Mouse (Mus musculus): Measurements from ENCODE around the gene Khnyn. TPM values are rescaled to one million over a fixed set of nuclear protein-coding genes. Genes with fewer than 3 reads are reported as not detected.

Khnyn gene
- polyA plus RNA-seq, 1 experiment from 2014 or later: 6.6 TPM

- no peak overlapping the region for H3K27ac ChIP-seq
- no peak for ATAC-seq (ENCODE audit: low FRiP score)
- 95% methylated on average over 6 of the region's 6 CpGs for WGBS
- H3K9me3 ChIP-seq (ENCODE audit: control insufficient read depth, low read length): no peaks in the 10 kb centered on the region
- no peaks in the 10 kb centered on the region for H3K4me1 ChIP-seq (replicated peaks; ENCODE audit: control insufficient read depth, insufficient read depth, low read length)
- H3K4me3 ChIP-seq (replicated peaks; ENCODE audit: low read length): no peak overlapping the region
- no peak overlapping the region for H3K9ac ChIP-seq
- no peaks in the 10 kb centered on the region for H3K27me3 ChIP-seq (ENCODE audit: control insufficient read depth, insufficient read depth, low read length)
- DNase-seq (ENCODE audit: low spot score): no peak
- H3K36me3 ChIP-seq (replicated peaks; ENCODE audit: control insufficient read depth, insufficient read depth): peaks cover 83% of the 10 kb centered on the region
- H3K4me2 ChIP-seq (replicated peaks): no peak overlapping the region
Measured at GRCm38 (mm10) chr14:55869538-55869937, 15.2 kb upstream of the Khnyn start.

DNA sequence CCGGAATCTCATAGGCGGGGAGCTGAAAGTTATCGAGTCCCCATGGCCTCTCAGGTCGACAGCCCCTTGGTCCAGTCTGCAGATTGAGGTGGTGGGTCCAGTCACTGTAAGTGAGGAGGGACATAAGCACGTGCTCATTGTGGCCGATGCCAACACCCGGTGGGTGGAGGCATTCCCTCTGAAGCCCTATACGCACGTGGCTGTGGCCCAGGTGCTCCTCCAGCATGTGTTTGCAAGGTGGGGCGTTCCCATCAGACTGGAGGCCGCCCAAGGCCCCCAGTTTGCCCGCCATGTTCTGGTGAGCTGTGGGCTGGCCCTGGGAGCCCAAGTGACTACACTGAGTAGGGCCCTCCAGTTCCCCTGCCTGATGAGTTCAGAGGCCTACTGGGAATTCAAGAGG lies 12.7 kb upstream of the Khnyn start:
- Histone ChIP-seq H3K9me3 (ENCODE audit: control insufficient read depth, low read length) (no peaks in the 10 kb centered on the region), H3K27ac (no peak overlapping the region), H3K9ac (no peak overlapping the region), H3K27me3 (ENCODE audit: control insufficient read depth, insufficient read depth, low read length) (no peaks in the 10 kb centered on the region), H3K4me3 (replicated peaks; ENCODE audit: low read length) (no peak overlapping the region), H3K4me1 (replicated peaks; ENCODE audit: control insufficient read depth, insufficient read depth, low read length) (no peaks in the 10 kb centered on the region), H3K36me3 (replicated peaks; ENCODE audit: control insufficient read depth, insufficient read depth) (peaks cover 58% of the 10 kb centered on the region), H3K4me2 (replicated peaks) (no peak overlapping the region)
- DNase-seq (ENCODE audit: low spot score) (no peak), ATAC-seq (ENCODE audit: low FRiP score) (no peak)
- WGBS: 95% methylated on average over 12 of the region's 12 CpGs

GRCm38 (mm10) chr14:55872551-55872950 lies 12.2 kb upstream of the Khnyn start:
- no peak for ATAC-seq (ENCODE audit: low FRiP score)
- WGBS: 91% methylated on average over 17 of the region's 17 CpGs
- no peak overlapping the region for H3K4me2 ChIP-seq (replicated peaks)
- H3K4me1 ChIP-seq (replicated peaks; ENCODE audit: control insufficient read depth, insufficient read depth, low read length): no peaks in the 10 kb centered on the region
- no peak overlapping the region for H3K4me3 ChIP-seq (replicated peaks; ENCODE audit: low read length)
- no peak for DNase-seq (ENCODE audit: low spot score)
- H3K9me3 ChIP-seq (ENCODE audit: control insufficient read depth, low read length): no peaks in the 10 kb centered on the region
- H3K27me3 ChIP-seq (ENCODE audit: control insufficient read depth, insufficient read depth, low read length): no peaks in the 10 kb centered on the region
- peaks cover 55% of the 10 kb centered on the region for H3K36me3 ChIP-seq (replicated peaks; ENCODE audit: control insufficient read depth, insufficient read depth)
- H3K27ac ChIP-seq: no peak overlapping the region
- H3K9ac ChIP-seq: no peak overlapping the region

- Histone ChIP-seq H3K27me3 (ENCODE audit: control insufficient read depth, insufficient read depth, low read length) (no peaks in the 10 kb centered on the region), H3K4me1 (replicated peaks; ENCODE audit: control insufficient read depth, insufficient read depth, low read length) (no peaks in the 10 kb centered on the region), H3K4me3 (replicated peaks; ENCODE audit: low read length) (no peak overlapping the region), H3K36me3 (replicated peaks; ENCODE audit: control insufficient read depth, insufficient read depth) (peaks cover 47% of the 10 kb centered on the region), H3K4me2 (replicated peaks) (no peak overlapping the region; the same call in 1 of the 2 replicates), H3K9ac (0 out of 2 replicates have a peak overlapping the region, but pooled peaks have one; percentile 2), H3K27ac (no peak overlapping the region), H3K9me3 (ENCODE audit: control insufficient read depth, low read length) (no peaks in the 10 kb centered on the region)
- DNase-seq (ENCODE audit: low spot score): no peak
- ATAC-seq (ENCODE audit: low FRiP score): no peak
- WGBS: 89% methylated on average over 8 of the region's 8 CpGs
Measured at GRCm38 (mm10) chr14:55873242-55873713, 11.5 kb upstream of the Khnyn start.

DNA sequence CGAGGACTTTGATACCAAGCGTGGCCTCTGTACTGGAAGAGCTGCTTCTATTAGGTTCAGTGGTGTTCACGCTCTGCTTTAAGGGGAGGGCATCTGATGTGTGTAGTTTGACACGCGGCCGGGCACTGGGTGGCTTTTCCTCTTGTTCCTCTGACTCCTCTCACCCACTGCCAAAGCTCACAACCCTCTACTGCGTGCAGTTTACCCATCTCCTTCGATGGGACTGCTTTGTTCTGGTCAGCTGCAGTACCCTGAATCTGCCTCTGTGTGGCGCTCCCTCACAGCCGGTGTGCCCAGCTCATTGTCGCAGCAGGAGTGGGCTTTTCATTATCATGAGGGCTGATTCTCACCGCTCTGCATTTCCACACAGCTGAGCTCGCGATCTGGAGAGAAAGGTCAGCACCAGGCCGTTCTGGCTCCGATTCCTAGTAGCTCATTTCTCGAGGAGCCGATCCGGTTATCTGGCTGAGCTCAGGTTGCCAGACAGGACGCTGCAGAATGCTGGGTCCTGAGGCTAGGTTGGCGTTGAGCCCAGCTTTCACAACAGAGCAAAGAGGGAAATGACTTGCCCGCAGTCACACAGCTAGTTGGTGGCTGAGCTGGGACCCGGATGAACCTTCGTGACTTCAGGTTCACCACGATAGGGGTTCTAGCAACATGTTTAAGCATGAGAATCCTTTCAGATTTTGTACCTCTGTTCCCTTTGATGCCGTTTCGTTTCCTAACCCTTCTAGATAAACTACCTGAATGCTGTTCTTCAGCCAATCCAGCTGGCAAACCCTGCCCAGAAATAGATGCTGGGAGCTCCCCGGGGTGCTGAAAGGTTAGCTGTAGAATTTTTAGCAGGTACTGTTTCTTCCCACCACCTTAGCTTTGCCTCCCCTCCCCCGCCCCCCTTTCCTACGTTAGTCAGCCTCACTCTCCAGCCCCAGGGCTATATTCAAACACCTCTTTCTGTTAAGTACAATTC lies 10.7 kb upstream of the Khnyn start:
- peaks cover 40% of the 10 kb centered on the region for H3K36me3 ChIP-seq (replicated peaks; ENCODE audit: control insufficient read depth, insufficient read depth)
- H3K9me3 ChIP-seq (ENCODE audit: control insufficient read depth, low read length): no peaks in the 10 kb centered on the region
- H3K27ac ChIP-seq: no peak overlapping the region
- DNase-seq (ENCODE audit: low spot score): peak; percentile 80
- ATAC-seq (ENCODE audit: low FRiP score): peak; percentile 71
- WGBS: 14% methylated on average over 30 of the region's 30 CpGs
- peak overlapping the region; percentile 27 for H3K4me2 ChIP-seq (replicated peaks)
- no peaks in the 10 kb centered on the region for H3K27me3 ChIP-seq (ENCODE audit: control insufficient read depth, insufficient read depth, low read length)
- H3K4me3 ChIP-seq (replicated peaks; ENCODE audit: low read length): no peak overlapping the region
- H3K4me1 ChIP-seq (replicated peaks; ENCODE audit: control insufficient read depth, insufficient read depth, low read length): no peaks in the 10 kb centered on the region
- 0 out of 2 replicates have a peak overlapping the region, but pooled peaks have one; percentile 2 for H3K9ac ChIP-seq

- Histone ChIP-seq H3K36me3 (replicated peaks; ENCODE audit: control insufficient read depth, insufficient read depth) (peaks cover 3% of the 10 kb centered on the region), H3K4me2 (replicated peaks) (no peak overlapping the region), H3K4me1 (replicated peaks; ENCODE audit: control insufficient read depth, insufficient read depth, low read length) (no peaks in the 10 kb centered on the region), H3K9me3 (ENCODE audit: control insufficient read depth, low read length) (no peaks in the 10 kb centered on the region), H3K9ac (no peak overlapping the region), H3K27me3 (ENCODE audit: control insufficient read depth, insufficient read depth, low read length) (no peaks in the 10 kb centered on the region), H3K4me3 (replicated peaks; ENCODE audit: low read length) (no peak overlapping the region), H3K27ac (no peak overlapping the region)
- 42% methylated on average over 14 of the region's 14 CpGs for WGBS
- DNase-seq (ENCODE audit: low spot score) (no peak), ATAC-seq (ENCODE audit: low FRiP score) (no peak)
Measured at GRCm38 (mm10) chr14:55877469-55878315, 7.1 kb upstream of the Khnyn start.

- no peak for DNase-seq (ENCODE audit: low spot score)
- ATAC-seq (ENCODE audit: low FRiP score): no peak
- no peaks in the 10 kb centered on the region for H3K9me3 ChIP-seq (ENCODE audit: control insufficient read depth, low read length)
- H3K9ac ChIP-seq: no peak overlapping the region
- no peaks in the 10 kb centered on the region for H3K4me1 ChIP-seq (replicated peaks; ENCODE audit: control insufficient read depth, insufficient read depth, low read length)
- no peak overlapping the region for H3K4me3 ChIP-seq (replicated peaks; ENCODE audit: low read length)
- no peaks in the 10 kb centered on the region for H3K36me3 ChIP-seq (replicated peaks; ENCODE audit: control insufficient read depth, insufficient read depth)
- no peak overlapping the region for H3K27ac ChIP-seq
- H3K4me2 ChIP-seq (replicated peaks): no peak overlapping the region
- no peaks in the 10 kb centered on the region for H3K27me3 ChIP-seq (ENCODE audit: control insufficient read depth, insufficient read depth, low read length)
- WGBS: 33% methylated on average over 7 of the region's 7 CpGs
Measured at GRCm38 (mm10) chr14:55878316-55878940, 6.3 kb upstream of the Khnyn start.

GRCm38 (mm10) chr14:55879623-55880022 lies 5.1 kb upstream of the Khnyn start:
- no peak overlapping the region for H3K4me2 ChIP-seq (replicated peaks)
- H3K9me3 ChIP-seq (ENCODE audit: control insufficient read depth, low read length): no peaks in the 10 kb centered on the region
- H3K27me3 ChIP-seq (ENCODE audit: control insufficient read depth, insufficient read depth, low read length): no peaks in the 10 kb centered on the region
- no peak for ATAC-seq (ENCODE audit: low FRiP score)
- peaks cover 5% of the 10 kb centered on the region; the same call in 1 of the 2 replicates for H3K4me1 ChIP-seq (replicated peaks; ENCODE audit: control insufficient read depth, insufficient read depth, low read length)
- H3K9ac ChIP-seq: no peak overlapping the region
- H3K36me3 ChIP-seq (replicated peaks; ENCODE audit: control insufficient read depth, insufficient read depth): no peaks in the 10 kb centered on the region
- peak; percentile 59 for DNase-seq (ENCODE audit: low spot score)
- H3K4me3 ChIP-seq (replicated peaks; ENCODE audit: low read length): no peak overlapping the region
- H3K27ac ChIP-seq: no peak overlapping the region
- 28% methylated on average over 1 of the region's 1 CpGs for WGBS

DNA sequence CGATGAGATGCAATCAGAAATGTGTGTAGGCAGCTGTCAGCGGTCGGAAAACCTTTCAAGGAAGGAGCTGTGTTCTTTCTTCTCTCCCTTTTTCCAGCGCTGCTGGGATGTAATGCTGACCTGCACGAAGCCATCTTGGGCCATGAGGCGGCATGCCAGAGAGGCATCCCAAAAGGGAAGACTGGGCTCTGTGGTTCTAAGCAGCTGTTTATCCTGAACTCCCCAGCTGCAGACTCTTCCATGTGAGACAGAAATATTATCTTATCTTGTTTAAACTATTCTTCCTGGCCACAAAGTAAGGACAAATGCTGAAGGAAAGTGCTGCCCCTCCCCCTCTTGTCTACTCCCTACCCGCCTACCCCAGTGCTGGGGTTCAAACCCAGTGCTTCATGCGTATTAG lies 3.8 kb upstream of the Khnyn start:
- ATAC-seq (ENCODE audit: low FRiP score): no peak
- H3K9ac ChIP-seq: no peak overlapping the region
- H3K27ac ChIP-seq: no peak overlapping the region
- H3K27me3 ChIP-seq (ENCODE audit: control insufficient read depth, insufficient read depth, low read length): no peaks in the 10 kb centered on the region
- 83% methylated on average over 8 of the region's 8 CpGs for WGBS
- H3K9me3 ChIP-seq (ENCODE audit: control insufficient read depth, low read length): no peaks in the 10 kb centered on the region
- peaks cover 10% of the 10 kb centered on the region for H3K4me1 ChIP-seq (replicated peaks; ENCODE audit: control insufficient read depth, insufficient read depth, low read length)
- no peak for DNase-seq (ENCODE audit: low spot score)
- H3K4me3 ChIP-seq (replicated peaks; ENCODE audit: low read length): no peak overlapping the region
- no peaks in the 10 kb centered on the region for H3K36me3 ChIP-seq (replicated peaks; ENCODE audit: control insufficient read depth, insufficient read depth)
- H3K4me2 ChIP-seq (replicated peaks): no peak overlapping the region
